ENCODE assay signal across 38 mouse cellular contexts in the genomic region with DNA sequence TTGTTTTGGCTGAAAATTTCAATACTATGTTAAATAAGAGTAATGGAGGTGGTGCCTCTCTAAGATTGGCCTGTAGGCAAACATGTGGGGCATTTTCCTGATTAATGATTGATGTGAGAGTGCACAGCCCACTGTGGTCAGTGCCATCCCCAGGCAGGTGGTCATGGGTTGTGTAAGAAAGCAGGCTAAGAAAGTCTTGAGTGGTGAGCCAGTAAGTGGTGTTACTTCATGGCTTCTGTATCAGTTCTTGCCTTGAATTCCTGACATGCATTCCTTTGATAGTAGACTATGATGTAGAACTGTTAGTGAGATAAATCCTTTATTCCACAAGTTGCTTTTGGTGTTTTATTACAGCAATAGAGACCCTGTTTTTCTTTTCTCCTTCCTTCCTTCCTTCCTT. TPM values are rescaled to one million over a fixed set of nuclear protein-coding genes. Genes with fewer than 3 reads are reported as not detected.
"Had no signal": no experiment of that assay in that cellular context is flagged by ENCODE, and none has a peak within 500 bp of the region (broad histone marks: within the 10 kb centered on the region; RNA-seq: fewer than 3 reads in every experiment).

No protein-coding gene starts in this region.

- ATAC-seq: hindbrain, embryonic 16.5 days; hindbrain, postnatal 0 days; inflammation-experienced regulatory T-cells, adult 6 months; intestine, embryonic 15.5 days; intestine, embryonic 16.5 days; intestine, postnatal 0 days had no signal

- H3K4me2 ChIP-seq: heart, embryonic 11.5 days; heart, embryonic 12.5 days; heart, embryonic 13.5 days; heart, embryonic 15.5 days; hindbrain, embryonic 12.5 days; hindbrain, embryonic 13.5 days; hindbrain, embryonic 14.5 days; hindbrain, embryonic 15.5 days; intestine, embryonic 15.5 days; kidney, embryonic 15.5 days had no signal

- H3K4me1 ChIP-seq: heart, embryonic 10.5 days; heart, embryonic 12.5 days; heart, embryonic 13.5 days; heart, embryonic 15.5 days; hindbrain, embryonic 10.5 days; hindbrain, embryonic 12.5 days; hindbrain, embryonic 13.5 days; hindbrain, embryonic 15.5 days; intestine, embryonic 15.5 days; kidney, embryonic 15.5 days had no signal

- DNase-seq: heart, postnatal 10 days; heart, postnatal 14 days; heart, postnatal 36 days; heart, postnatal 4 days; kidney, adult 11 months; kidney, adult 18-20 months; kidney, adult 2 months; kidney, adult 9 months; kidney, postnatal 10 days; kidney, postnatal 14 days; kidney, postnatal 25 days; kidney, postnatal 36 days; kidney, postnatal 4 days; layer of hippocampus, adult 9-11 months; layer of hippocampus, postnatal 36 days had no signal

- H3K27ac ChIP-seq: heart, embryonic 10.5 days; heart, embryonic 13.5 days; heart, embryonic 15.5 days; hindbrain, embryonic 10.5 days; hindbrain, embryonic 12.5 days; hindbrain, embryonic 13.5 days; hindbrain, embryonic 14.5 days; hindbrain, embryonic 15.5 days; hindbrain, postnatal 0 days; intestine, embryonic 15.5 days; kidney, embryonic 15.5 days; kidney, postnatal 0 days; layer of hippocampus, adult 2 months had no signal

- H3K9ac ChIP-seq: heart, embryonic 12.5 days; heart, embryonic 13.5 days; heart, embryonic 15.5 days; hindbrain, embryonic 12.5 days; hindbrain, embryonic 13.5 days; hindbrain, embryonic 14.5 days; hindbrain, embryonic 15.5 days; intestine, embryonic 15.5 days; kidney, embryonic 15.5 days had no signal

- H3K9me3 ChIP-seq: heart, embryonic 10.5 days; heart, embryonic 12.5 days; heart, embryonic 13.5 days; heart, embryonic 15.5 days; hindbrain, embryonic 10.5 days; hindbrain, embryonic 12.5 days; hindbrain, embryonic 13.5 days; hindbrain, embryonic 15.5 days; intestine, embryonic 15.5 days; kidney, embryonic 15.5 days had no signal

- H3K4me3 ChIP-seq: heart, embryonic 10.5 days; heart, embryonic 12.5 days; heart, embryonic 13.5 days; heart, embryonic 15.5 days; hindbrain, embryonic 10.5 days; hindbrain, embryonic 12.5 days; hindbrain, embryonic 13.5 days; hindbrain, embryonic 15.5 days; intestine, embryonic 15.5 days; kidney, embryonic 15.5 days; layer of hippocampus, adult 2 months had no signal

- H3K36me3 ChIP-seq: heart, embryonic 10.5 days; heart, embryonic 12.5 days; heart, embryonic 13.5 days; heart, embryonic 15.5 days; hindbrain, embryonic 10.5 days; hindbrain, embryonic 12.5 days; hindbrain, embryonic 13.5 days; hindbrain, embryonic 15.5 days; intestine, embryonic 15.5 days had no signal

- H3K27me3 ChIP-seq: heart, embryonic 12.5 days; heart, embryonic 13.5 days; heart, embryonic 15.5 days; hindbrain, embryonic 12.5 days; hindbrain, embryonic 13.5 days; hindbrain, embryonic 15.5 days; intestine, embryonic 15.5 days; kidney, embryonic 15.5 days had no signal

RNA-seq across cellular contexts. Expression of gene Sim1, which starts 41.1 kb away (rescaled TPM):
- polyA plus RNA-seq: heart, embryonic 12.5 days; heart, embryonic 13.5 days; heart, embryonic 14.5 days; heart, embryonic 15.5 days; heart, embryonic 16.5 days; heart, postnatal 0 days; inflammation-experienced regulatory T-cells, adult 6 months; intestine, embryonic 15.5 days; intestine, postnatal 0 days; large intestine, adult 2 months had no signal
